Mouse (Mus musculus) embryonic facial prominence, embryonic 10.5 days (tissue): ENCODE results near the gene Gm35549. TPM values are rescaled to one million over a fixed set of nuclear protein-coding genes. Genes with fewer than 3 reads are reported as not detected.
"Not testable (repeated sequence)": the region's sequence is repeated elsewhere in the genome, so short reads cannot be mapped to it uniquely, and the experiment has no call there.

Experiments used
- DNase-seq: peaks from one replicate; pipeline ENCODE4 v3.0.0-alpha.2; 2017; ENCODE audit warnings: low spot score
- H3K27ac ChIP-seq: fragments of 300-500 bp; sonication (generic); replicated peaks from 2 replicates; pipeline ENCODE4 v1.5.1; 2016; ENCODE audit warnings: mild to moderate bottlenecking
- H3K27me3 ChIP-seq: fragments of 300-500 bp; sonication (generic); replicated peaks from 2 replicates; pipeline ENCODE4 v1.6.1; 2016; ENCODE audit warnings: low read depth, mild to moderate bottlenecking; ENCODE audit not compliant: poor library complexity, severe bottlenecking
- H3K36me3 ChIP-seq: fragments of 300-500 bp; sonication (generic); replicated peaks from 2 replicates; pipeline ENCODE4 v1.6.1; 2016; ENCODE audit warnings: mild to moderate bottlenecking, moderate library complexity
- H3K4me1 ChIP-seq: fragments of 300-500 bp; sonication (generic); 2 replicates; pipeline ENCODE4 v1.6.1; 2016
- H3K4me3 ChIP-seq: fragments of 300-500 bp; sonication (generic); 2 replicates; pipeline ENCODE4 v1.5.1; 2016; ENCODE audit warnings: mild to moderate bottlenecking, moderate library complexity
- H3K9me3 ChIP-seq: fragments of 300-500 bp; sonication (generic); 2 replicates; pipeline ENCODE4 v1.6.1; 2016; ENCODE audit warnings: mild to moderate bottlenecking
- WGBS: fragments of 180-500 bp; shearing (Covaris S2); methylation state at CpG from one replicate; pipeline ENCODE4 v1.1.7; 2016; 5-methylcytosine and 5-hydroxymethylcytosine counted together
- polyA plus RNA-seq: library from polyadenylated mRNA; unstranded; fragments of >200 nt; fragmentation: Nextera tagmentation; extraction: Ambion mirVana; gene quantifications from 2 replicates; pipeline ENCODE4 v1.2.1, GENCODE M21; 2016

Gene Gm35549
- polyA plus RNA-seq, 1 experiment from 2014 or later = not detected

DNA sequence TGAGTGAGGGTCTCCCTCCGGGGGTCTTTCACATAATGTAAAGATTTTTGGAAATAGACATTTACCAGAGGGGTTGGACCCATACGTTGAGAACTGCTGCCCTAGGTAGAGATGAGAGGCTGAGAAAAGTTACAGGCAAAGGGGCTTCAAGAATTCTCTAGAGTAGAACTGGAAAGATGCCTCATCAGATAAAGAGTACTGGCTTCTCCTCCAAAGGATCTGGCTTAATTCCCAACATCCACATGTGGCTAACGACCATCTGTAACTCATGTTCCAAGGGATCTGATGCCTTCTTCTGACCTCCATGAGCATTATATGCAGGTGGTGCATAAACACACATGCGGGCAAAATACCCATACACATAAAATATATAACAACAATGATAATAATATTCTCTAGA, 11.8 kb upstream of the Gm35549 start:
- no peak overlapping the region for H3K27ac ChIP-seq
- no peak for DNase-seq
- peaks cover 20% of the 10 kb centered on the region for H3K9me3 ChIP-seq
- no peak overlapping the region for H3K4me3 ChIP-seq
- 96% methylated on average over 4 of the region's 4 CpGs for WGBS
- H3K4me1 ChIP-seq = no peaks in the 10 kb centered on the region
- H3K36me3 ChIP-seq = peaks cover 98% of the 10 kb centered on the region
- H3K27me3 ChIP-seq = no peaks in the 10 kb centered on the region

DNA sequence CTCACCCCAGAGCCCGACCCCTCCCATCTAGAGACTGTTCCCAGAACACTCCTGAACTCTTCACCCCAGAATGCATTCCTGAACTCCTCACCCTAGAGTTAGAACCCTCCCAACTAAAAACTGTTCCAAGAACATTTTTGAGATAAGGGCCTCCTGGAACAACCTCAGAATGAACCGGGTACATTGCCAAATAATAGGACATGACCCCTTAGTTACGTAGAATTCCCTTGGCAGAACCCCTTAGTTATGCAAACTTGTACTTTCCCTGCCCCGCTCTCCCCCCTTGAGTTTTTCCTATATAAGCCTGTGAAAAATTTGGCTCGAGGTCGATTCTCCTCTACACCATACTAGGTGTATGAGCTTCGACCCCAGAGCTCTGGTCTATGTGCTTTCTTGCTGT, 11.3 kb upstream of the Gm35549 start:
- not testable (repeated sequence) for H3K27me3 ChIP-seq, H3K4me1 ChIP-seq, H3K4me3 ChIP-seq, H3K27ac ChIP-seq, DNase-seq
- 96% methylated on average over 3 of the region's 7 CpGs for WGBS
- Histone ChIP-seq H3K9me3 (peaks cover 19% of the 10 kb centered on the region), H3K36me3 (peaks cover 98% of the 10 kb centered on the region)

DNA sequence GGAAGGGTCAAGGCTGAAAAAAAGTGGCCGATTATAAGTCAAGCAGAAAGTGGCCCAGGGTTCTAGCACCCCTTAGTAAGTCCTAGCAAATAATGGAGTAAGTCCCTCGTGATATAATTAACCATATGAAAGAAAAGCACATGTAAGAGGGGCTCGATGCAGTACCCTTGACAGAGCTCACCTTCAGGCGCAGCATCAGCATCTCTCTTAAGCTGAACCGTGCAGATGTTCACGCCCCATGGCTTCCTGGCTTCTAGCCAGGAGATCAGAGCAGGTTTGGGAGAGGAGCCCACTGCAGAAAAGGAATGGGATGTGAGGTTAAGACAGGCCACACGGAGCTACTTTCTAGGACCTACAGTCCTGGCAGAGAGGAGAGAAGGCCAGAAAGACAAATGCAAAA, 10.7 kb upstream of the Gm35549 start:
- Histone ChIP-seq H3K27me3 (no peaks in the 10 kb centered on the region), H3K9me3 (peaks cover 14% of the 10 kb centered on the region), H3K4me1 (no peaks in the 10 kb centered on the region), H3K4me3 (no peak overlapping the region), H3K27ac (no peak overlapping the region), H3K36me3 (peaks cover 98% of the 10 kb centered on the region)
- WGBS = 95% methylated on average over 7 of the region's 7 CpGs
- DNase-seq = no peak

- peaks cover 11% of the 10 kb centered on the region; the same call in 1 of the 2 replicates for H3K9me3 ChIP-seq
- not testable (repeated sequence) for DNase-seq, H3K4me3 ChIP-seq, H3K27me3 ChIP-seq, H3K4me1 ChIP-seq, H3K27ac ChIP-seq
- 96% methylated on average over 8 of the region's 8 CpGs for WGBS
- H3K36me3 ChIP-seq = peaks cover 47% of the 10 kb centered on the region
Measured at GRCm38 (mm10) chr9:122847811-122848311, 4.0 kb upstream of the Gm35549 start.

GRCm38 (mm10) chr9:122846156-122846555, 2.3 kb upstream of the Gm35549 start:
- Histone ChIP-seq H3K9me3 (peaks cover 11% of the 10 kb centered on the region; the same call in 1 of the 2 replicates), H3K36me3 (peaks cover 30% of the 10 kb centered on the region), H3K27ac (no peak overlapping the region), H3K27me3 (no peaks in the 10 kb centered on the region), H3K4me3 (no peak overlapping the region), H3K4me1 (no peaks in the 10 kb centered on the region)
- DNase-seq = no peak

DNA sequence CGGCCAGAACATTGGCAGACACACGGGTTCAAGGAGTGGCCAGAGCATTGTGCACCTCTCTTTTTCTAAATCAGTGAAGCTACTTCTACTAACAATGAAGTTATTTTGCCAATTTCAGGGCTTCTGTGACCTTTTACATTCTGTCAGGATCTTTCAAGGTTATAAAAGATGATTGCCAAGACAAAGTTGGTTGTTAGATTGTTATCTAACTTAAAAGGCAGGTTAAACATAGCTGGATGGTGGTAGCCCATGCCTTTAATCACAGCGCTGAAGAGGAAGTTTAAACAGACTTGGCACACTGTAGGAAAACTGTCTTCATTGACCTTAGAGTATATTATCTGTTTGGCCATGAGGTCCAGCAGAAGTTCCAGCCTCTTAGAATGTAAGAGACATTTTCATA, 1.8 kb upstream of the Gm35549 start:
- 84% methylated on average over 3 of the region's 3 CpGs for WGBS
- Histone ChIP-seq H3K4me3 (no peak overlapping the region), H3K9me3 (peaks cover 11% of the 10 kb centered on the region; the same call in 1 of the 2 replicates), H3K27ac (no peak overlapping the region), H3K27me3 (no peaks in the 10 kb centered on the region), H3K4me1 (no peaks in the 10 kb centered on the region), H3K36me3 (peaks cover 25% of the 10 kb centered on the region)
- no peak for DNase-seq

GRCm38 (mm10) chr9:122837680-122838079, 6.2 kb downstream of the Gm35549 start:
- peak; percentile 71 for DNase-seq
- 24% methylated on average over 16 of the region's 16 CpGs for WGBS

DNA sequence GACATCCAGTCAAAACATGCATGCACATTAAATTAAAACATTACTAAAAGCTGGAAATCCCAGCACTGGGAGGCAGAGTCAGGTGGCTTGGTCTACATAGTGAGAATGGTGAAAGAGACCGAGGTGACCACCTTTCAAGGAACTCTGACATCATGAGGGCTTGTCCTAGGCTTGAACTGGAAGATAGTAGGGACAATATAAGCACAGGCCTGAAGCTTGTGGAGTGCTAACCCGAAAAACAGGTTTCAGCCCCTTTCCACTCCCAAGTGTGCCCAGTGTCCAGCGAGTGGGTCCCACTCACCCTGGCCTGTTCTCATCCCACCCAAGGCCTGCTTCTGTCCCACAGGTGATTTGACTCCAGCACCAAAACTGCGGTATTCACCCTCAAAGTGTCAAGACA, 6.6 kb downstream of the Gm35549 start:
- WGBS = 88% methylated on average over 4 of the region's 4 CpGs

More at GRCm38 (mm10) chr9:122837680-122838079, 6.2 kb downstream of the Gm35549 start:
- H3K9me3 ChIP-seq = no peaks in the 10 kb centered on the region
- peaks cover 6% of the 10 kb centered on the region; the same call in 1 of the 2 replicates for H3K36me3 ChIP-seq
- peaks cover 4% of the 10 kb centered on the region for H3K4me1 ChIP-seq
- H3K4me3 ChIP-seq = peak overlapping the region; percentile 29; the same call in 1 of the 2 replicates
- no peak overlapping the region; the same call in 1 of the 2 replicates for H3K27ac ChIP-seq
- no peaks in the 10 kb centered on the region for H3K27me3 ChIP-seq

GRCm38 (mm10) chr9:122836790-122837189, 7.0 kb downstream of the Gm35549 start:
- Histone ChIP-seq H3K9me3 (no peaks in the 10 kb centered on the region), H3K27me3 (no peaks in the 10 kb centered on the region), H3K36me3 (peaks cover 6% of the 10 kb centered on the region; the same call in 1 of the 2 replicates), H3K4me1 (peaks cover 4% of the 10 kb centered on the region), H3K27ac (no peak overlapping the region), H3K4me3 (no peak overlapping the region)
- WGBS = 82% methylated on average over 6 of the region's 6 CpGs
- DNase-seq = no peak

More for the DNA sequence above, 6.6 kb downstream of the Gm35549 start:
- Histone ChIP-seq H3K9me3 (no peaks in the 10 kb centered on the region), H3K4me1 (peaks cover 4% of the 10 kb centered on the region), H3K4me3 (no peak overlapping the region), H3K36me3 (peaks cover 6% of the 10 kb centered on the region; the same call in 1 of the 2 replicates), H3K27me3 (no peaks in the 10 kb centered on the region), H3K27ac (no peak overlapping the region)
- no peak for DNase-seq

DNA sequence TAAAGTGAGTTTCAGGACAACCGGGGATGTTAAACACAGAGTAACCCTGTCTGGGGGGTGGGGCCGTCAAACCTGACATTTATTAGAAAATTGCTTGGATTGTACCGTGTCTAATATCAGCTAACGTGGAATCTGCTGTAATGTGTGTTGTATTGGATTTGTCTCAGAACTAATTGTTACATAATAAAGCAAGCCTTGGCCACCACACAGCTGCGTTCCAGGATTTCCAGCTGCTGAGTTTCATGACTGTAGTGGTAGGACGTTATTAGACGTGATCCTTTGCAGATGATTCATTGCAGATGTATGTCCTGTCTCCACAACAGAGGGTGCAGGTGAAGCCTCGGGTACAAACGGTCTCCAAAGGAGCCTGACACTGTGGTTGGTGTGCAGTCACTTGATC, 7.7 kb downstream of the Gm35549 start:
- WGBS = 83% methylated on average over 9 of the region's 9 CpGs
- no peak overlapping the region for H3K4me3 ChIP-seq
- H3K36me3 ChIP-seq = peaks cover 6% of the 10 kb centered on the region; the same call in 1 of the 2 replicates
- no peaks in the 10 kb centered on the region for H3K27me3 ChIP-seq
- H3K4me1 ChIP-seq = peaks cover 4% of the 10 kb centered on the region
- H3K9me3 ChIP-seq = no peaks in the 10 kb centered on the region
- no peak overlapping the region for H3K27ac ChIP-seq
- DNase-seq = no peak

DNA sequence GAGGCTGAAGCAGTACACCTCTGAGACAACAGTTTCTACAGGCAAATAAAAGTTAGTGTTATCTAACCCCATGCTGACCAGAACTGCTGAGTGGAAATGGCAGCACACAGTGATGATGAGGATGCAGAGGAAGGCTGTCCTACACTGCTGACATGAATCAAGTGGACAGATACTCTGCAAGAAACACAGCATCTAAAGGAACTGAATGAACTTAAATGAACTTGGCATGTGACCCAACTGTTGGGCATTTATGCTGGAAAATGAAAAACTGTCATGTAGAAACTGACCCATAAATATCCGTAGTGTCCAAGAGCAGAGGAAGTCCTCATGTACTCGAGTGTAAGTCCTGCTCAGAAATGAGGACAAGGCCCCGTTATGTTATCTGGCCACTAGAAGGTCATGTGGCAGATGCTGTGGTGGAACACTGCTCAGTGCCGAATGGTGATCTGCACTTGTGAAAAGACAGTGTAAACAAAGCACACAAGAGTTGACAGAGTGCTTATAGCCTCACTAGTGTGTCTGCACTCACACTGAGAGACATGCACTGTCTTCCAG, 13.9 kb downstream of the Gm35549 start:
- Histone ChIP-seq H3K4me3 (no peak overlapping the region), H3K9me3 (no peaks in the 10 kb centered on the region), H3K36me3 (peaks cover 36% of the 10 kb centered on the region), H3K27ac (no peak overlapping the region), H3K4me1 (no peaks in the 10 kb centered on the region), H3K27me3 (no peaks in the 10 kb centered on the region)
- no peak for DNase-seq
- WGBS = 78% methylated on average over 4 of the region's 4 CpGs

DNA sequence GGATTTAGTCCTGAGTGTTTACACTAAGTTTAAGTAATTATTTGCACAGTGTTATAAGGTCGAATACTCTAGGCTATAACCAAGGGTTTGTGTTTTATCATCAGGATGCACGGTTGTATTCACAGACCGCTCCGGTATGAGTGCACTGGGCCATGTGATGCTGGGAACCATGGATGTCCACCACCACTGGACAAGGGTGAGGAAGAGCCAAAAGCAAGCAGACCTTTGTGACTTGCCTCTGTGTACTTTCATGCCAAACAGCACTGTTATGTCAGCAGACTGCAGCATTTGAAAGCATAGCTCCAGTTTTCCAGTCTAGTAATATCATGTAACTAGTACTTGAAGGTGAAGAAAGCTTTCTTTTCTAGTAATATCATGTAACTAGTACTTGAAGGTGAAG, 17.1 kb downstream of the Gm35549 start:
- no peak overlapping the region for H3K27ac ChIP-seq
- H3K36me3 ChIP-seq = peaks cover 39% of the 10 kb centered on the region
- H3K27me3 ChIP-seq = no peaks in the 10 kb centered on the region
- WGBS = 95% methylated on average over 4 of the region's 4 CpGs
- no peak for DNase-seq
- no peaks in the 10 kb centered on the region for H3K9me3 ChIP-seq
- no peaks in the 10 kb centered on the region for H3K4me1 ChIP-seq
- H3K4me3 ChIP-seq = no peak overlapping the region

DNA sequence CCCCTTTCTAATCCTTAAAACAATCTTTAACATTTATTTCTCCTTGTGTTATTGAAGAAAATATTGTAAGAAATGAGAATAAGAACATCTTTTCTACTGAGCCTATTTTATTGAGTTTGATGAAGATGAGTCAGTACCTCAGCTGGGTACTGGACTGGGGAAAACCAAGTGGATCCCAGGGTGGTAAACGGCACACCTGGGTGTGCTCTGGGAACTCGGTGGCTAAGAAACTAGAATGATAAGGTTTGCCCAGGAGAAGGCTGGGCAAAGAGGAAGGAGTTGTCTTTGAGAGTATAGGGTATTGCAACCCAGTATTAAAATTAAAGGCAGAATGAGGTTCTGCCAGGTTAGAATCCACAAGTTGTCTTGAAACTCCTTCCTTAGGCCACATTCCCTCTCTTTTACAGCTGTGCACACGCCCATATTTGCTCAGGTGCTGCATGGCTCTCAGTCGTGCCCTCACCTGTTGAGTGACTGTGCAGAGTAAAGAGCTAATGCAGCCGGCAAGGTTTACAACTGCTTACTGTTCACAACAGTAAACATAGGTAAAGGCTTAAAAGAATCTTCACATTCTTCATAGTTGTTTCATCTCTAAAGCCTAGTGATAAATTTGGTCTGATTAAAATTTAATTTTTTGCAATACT, 20.3 kb downstream of the Gm35549 start:
- Histone ChIP-seq H3K27me3 (no peaks in the 10 kb centered on the region), H3K27ac (no peak overlapping the region), H3K4me3 (no peak overlapping the region), H3K9me3 (no peaks in the 10 kb centered on the region), H3K36me3 (peaks cover 37% of the 10 kb centered on the region), H3K4me1 (no peaks in the 10 kb centered on the region)
- no peak for DNase-seq
- 87% methylated on average over 5 of the region's 5 CpGs for WGBS
